Mouse (Mus musculus) lung, adult 2 months (tissue): ENCODE measurements around the gene Pfkl.

Experiments
- CTCF ChIP-seq: fragments of 200-500 bp; IDR thresholded peaks from 2 replicates; pipeline ENCODE4 v1.5.1; 2011; ENCODE audit warnings: mild to moderate bottlenecking, low read length, control low read depth; ENCODE audit not compliant: insufficient read depth
- POLR2A ChIP-seq: fragments of 200-500 bp; IDR thresholded peaks from 2 replicates; pipeline ENCODE4 v1.6.1; 2011; ENCODE audit warnings: low read depth, mild to moderate bottlenecking, control low read depth, low read length, borderline replicate concordance; ENCODE audit errors: extremely low read depth

DNA sequence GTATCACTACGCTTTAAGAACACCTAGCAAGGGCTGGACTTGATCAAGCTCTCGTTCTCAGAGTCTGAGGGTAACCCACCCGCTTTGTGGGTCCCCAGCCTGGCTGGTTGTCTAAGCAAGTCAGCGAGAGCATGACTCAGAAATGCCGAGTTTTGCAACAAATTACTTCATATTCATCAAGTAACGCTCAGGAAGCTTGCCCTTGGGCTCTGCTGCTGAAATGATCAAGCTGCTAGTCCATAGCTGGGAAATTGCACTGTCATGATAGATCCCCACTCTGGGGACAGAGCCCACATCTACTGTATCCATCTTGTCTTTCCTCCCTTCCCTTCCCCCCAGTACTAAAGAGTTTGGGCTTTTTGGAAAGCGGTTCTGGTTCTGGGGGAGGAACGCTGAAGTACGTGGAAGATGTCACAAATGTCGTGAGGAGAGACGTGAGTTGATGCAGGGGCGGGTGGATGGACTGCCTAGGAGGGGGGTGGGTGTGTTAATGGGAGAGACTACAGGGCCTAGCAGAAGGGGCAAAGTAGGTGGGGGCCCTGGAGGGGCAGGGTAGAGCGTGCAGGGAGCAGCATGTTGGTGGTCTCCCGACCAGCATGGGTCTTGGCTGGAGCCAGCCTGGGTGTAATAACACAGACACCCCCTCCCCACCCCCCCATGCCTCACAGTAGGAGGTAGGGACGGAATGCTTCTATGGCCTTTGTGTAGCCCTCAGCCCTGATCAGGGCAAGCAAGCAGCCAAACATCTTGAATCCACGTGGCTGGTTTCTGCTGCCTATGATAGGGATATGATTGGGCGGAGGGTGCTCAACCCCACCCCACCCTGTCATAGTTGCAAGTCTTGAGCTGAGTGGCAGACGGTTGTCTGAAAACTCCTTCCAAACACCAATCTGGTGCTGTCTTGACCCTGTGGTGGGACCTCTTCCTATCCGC is 45.0 kb upstream of the Pfkl start:
- TF ChIP-seq CTCF (no peak), POLR2A (no peak)
